Mouse (Mus musculus) telencephalon, adult 2 months (tissue): Measurements from ENCODE around the gene F2rl1.

Experiments used
- DNase-seq: peaks from one replicate; pipeline ENCODE4 v3.0.0-alpha.2; 2011; ENCODE audit warnings: low read depth, low spot score

The F2rl1 gene

DNA sequence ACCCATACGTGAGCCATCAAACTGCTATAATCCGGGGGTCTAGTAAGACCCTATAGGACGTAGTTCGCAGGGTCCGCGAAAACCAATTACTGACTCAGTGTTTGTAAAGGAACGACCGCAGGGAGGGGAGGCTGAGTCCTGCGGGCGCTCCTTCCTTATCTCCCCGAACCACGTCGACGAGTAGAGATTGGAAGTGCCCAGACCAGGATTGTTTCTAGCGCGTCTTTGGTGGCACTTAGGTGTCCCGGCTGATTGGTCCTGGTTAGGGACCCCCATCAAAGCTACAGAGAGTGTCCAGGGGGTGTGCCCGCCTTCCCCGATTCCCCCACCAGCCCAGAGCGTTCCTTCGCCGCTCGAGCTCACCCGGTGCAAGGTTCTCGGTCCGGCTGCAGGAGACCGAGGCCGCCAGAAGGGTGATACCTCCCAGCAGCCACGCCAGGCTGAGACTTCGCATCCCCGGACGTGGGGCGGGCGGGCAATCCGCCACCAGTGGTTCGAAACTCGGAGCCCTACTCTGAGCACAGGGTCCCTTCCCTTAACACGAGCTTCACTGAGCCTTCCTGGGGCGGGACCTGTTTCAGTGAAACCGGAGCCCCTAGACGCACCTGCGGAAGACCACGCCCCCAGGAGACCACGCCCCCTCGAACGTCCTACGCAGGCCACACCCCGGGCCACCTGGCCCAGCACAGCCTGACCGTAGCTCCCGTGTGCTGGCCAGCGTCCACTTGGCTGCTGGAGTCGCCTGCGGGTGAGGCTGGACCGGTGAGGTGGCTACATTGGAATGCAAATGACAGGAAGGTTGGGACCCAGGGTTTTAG lies at the start of gene F2rl1:
Gene F2rl1 (minus strand): TSS at position 554 of the 818 bp plus-strand sequence.
- DNase-seq = no peak

DNA sequence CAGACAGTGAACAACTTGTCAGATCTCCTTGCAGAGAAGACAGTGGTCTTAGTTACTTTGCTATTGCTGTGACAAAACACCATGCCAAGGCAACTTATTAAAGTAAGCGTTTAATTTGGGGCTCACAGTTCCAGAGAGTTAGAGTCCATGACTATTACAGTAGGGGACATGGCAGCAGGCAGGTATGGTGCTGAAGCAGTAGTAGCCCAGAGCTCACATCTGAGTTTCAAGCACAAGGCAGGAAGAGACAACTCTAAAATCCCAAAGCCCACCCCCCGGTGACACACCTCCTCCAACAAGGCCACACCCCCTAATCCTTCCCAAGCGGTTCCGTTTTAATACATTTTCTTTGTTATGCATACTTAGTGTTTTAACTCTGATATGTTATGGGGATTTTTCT lies 45.9 kb upstream of the F2rl1 start:
- no peak for DNase-seq

DNA sequence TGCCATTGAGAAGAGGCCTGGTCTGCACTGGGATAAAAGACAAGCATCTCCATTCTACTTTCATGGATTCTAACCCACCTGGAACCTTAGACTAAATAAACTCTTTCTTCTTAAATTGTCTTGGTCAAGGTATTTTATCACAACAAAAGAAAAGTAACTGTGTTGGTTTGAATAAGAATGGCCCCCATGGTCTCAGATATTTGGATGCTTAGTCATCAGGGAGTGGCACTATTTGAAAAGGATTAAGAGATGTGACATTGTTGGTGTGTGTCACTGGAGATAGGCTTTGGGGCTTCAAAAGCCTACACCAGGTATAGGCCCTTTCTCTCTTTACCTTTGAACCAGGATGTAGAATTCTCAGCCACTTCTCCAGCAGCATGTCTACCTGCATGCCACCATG lies 44.3 kb upstream of the F2rl1 start:
- no peak for DNase-seq

GRCm38 (mm10) chr13:95568336-95568735 lies 43.3 kb upstream of the F2rl1 start:
- no peak for DNase-seq

DNA sequence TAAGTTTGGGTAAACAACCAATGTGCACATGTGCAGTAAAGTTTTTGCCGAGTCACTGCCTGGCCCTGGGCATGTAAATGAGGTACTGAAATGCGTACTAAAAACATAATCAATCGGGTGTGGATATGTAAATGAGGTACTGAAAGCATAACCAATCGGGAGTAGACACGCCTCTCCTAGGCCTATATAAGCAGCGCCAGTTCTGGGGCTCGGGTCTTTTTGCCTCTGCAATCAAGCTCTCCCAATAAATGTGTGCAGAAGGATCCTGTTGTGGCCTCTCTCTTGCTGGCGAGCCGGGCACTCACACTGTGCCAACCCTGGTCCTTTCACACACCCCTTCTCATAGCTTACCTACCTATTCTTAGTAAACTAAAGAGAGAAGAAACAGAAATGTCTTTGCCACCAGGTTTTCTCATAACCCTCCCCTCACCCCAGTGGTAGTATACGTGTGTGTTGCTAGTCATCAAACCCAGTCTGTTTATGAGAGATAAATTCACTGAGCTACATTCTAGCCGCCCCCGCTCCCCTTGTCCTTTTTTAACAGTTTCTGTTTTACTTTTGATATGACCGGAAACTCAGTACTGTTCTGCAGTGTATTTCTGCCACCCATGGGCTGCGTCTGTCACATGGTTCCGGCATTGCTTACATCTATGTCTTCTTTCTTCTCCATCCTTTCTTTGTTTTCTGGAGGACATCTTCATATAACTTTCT lies 42.0 kb upstream of the F2rl1 start:
- DNase-seq = no peak

- peak; percentile 40 for DNase-seq
Observed at GRCm38 (mm10) chr13:95563693-95564092, 38.7 kb upstream of the F2rl1 start.

GRCm38 (mm10) chr13:95563066-95563610 lies 38.1 kb upstream of the F2rl1 start:
- peak; percentile 18 for DNase-seq

DNA sequence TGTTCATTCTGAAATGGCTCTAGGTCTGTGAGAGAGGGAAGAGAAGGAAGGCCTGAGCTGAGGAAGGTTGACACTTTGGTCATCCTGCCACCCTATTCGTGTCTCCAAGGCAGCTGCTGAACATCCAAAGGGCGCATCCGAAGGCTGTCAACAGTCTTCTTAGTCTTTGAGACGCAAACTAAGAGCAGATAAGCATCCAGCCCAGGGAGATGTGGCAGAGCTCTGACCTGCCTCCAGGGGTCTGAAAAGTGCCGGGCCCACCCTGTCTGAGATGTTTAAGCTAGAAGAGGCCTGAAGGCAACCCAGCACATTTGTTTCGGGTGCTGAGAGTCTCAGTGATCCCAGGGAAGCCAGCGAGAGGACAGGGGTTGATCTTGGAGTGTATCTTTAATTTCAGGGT lies 32.3 kb upstream of the F2rl1 start:
- no peak for DNase-seq

GRCm38 (mm10) chr13:95553885-95554492 lies 29.0 kb upstream of the F2rl1 start:
- DNase-seq = no peak

GRCm38 (mm10) chr13:95550636-95551370 lies 25.8 kb upstream of the F2rl1 start:
- DNase-seq = no peak

GRCm38 (mm10) chr13:95549421-95549820 lies 24.4 kb upstream of the F2rl1 start:
- no peak for DNase-seq

GRCm38 (mm10) chr13:95548856-95549255 lies 23.8 kb upstream of the F2rl1 start:
- no peak for DNase-seq

DNA sequence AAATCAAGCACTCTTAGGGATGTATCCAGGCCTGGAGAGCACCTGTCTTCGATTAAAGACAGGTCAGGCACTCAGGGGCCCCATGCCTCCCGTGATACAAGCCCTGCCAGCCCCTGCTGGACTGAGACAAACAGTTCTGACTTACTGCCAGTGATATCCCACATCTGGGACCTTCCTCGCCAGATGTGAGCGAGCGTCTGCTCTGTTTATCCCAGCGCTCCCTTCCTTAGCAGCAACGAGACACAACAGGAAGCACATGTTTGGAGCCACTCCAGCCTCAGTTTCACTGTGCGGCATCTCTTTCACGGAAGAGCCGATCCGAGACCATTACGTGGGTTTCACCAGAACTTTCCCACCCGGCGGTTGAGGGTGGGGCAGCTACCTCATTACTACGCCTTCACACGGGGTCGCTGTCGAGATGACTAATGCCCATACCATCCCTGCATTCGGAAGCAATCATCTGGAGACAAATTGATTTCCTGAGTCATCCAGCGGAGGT lies 23.3 kb upstream of the F2rl1 start:
- no peak for DNase-seq

DNA sequence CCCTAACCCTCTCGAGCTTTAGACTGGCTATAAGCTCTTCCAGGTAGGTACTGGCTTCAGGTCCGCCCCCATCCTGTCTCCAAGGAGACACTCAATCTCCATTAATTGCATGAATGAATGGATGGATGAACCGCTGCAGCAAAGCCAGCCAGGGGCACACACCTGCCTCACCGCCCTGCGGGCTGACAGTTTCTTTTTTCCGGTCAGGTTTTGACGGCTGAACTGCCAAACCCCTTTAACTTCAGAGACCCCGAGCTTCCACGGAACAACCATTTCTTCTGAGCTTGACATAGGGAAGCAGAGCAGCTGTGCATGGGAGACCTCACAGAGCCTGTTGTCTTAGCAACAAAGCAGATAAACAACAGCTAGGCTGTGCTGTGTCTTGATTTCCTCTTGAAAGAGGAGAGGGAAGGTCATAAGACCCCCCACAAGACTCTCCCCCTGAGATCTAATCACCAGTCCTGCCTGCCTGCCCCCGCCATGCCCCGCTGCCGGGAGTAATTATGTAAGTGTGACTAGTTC lies 22.1 kb upstream of the F2rl1 start:
- DNase-seq = no peak

- no peak for DNase-seq
Observed at GRCm38 (mm10) chr13:95546251-95546650, 21.2 kb upstream of the F2rl1 start.

DNA sequence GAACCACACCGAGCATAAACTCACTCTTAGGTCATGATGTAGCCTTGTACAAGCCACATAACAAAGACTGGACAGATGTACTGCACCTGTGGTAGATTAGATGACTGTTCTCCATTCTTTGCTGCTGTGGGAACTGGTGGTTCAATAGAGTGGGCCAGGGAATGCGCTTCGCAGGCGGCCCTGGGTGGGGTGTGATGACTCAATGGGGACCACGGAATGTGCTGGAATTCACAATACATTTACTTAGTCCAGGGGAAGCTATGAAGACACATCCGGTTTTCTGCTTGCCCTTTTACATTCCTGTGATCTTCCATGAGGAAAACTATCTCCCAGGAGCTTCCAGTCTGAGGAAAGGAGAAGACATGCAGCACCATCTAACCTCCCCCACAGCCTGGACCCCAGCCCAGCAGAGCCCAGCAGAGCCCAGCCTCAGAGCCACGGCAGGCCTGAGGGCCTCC lies 20.7 kb upstream of the F2rl1 start:
- DNase-seq = no peak

- DNase-seq = no peak
Observed at GRCm38 (mm10) chr13:95538021-95538420, 13.0 kb upstream of the F2rl1 start.

GRCm38 (mm10) chr13:95536117-95536493 lies 11.1 kb upstream of the F2rl1 start:
- no peak for DNase-seq

DNA sequence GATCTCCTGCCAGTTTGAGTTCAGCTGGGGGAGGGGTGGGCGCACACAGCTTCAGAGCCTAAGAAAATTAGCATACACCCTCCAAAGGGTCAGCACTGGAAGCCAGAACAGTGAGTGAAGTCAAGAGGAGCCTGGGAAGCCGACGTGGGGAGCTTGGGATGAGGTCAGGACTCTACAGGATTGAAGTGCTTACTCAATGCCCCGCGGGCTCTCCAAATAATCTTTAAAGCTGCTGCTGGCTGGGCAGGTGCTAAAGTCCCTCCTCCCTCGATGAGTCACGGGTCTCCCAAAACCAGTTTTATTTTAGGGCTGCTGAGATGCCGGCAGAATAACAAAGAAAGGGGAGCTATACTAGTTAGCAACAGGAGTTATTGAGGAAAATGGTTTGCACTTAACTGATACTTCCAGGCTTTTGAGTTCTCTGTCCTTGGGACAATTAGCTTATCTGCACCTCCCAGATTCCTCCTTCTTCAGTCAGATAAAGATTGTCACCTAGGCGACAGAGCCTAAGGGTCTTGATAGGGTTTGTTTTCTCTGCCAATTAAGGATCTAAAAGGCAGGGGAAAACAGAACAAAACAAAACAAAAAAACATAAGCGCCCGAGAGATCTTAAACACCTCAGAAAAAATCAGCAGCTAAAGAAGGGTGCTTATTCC lies 10.6 kb upstream of the F2rl1 start:
- no peak for DNase-seq

- DNase-seq = no peak
Observed at GRCm38 (mm10) chr13:95535026-95535425, 10.0 kb upstream of the F2rl1 start.

GRCm38 (mm10) chr13:95534131-95534561 lies 9.1 kb upstream of the F2rl1 start:
- no peak for DNase-seq
